ENCODE assay signal across 8 mouse cellular contexts in the genomic region with DNA sequence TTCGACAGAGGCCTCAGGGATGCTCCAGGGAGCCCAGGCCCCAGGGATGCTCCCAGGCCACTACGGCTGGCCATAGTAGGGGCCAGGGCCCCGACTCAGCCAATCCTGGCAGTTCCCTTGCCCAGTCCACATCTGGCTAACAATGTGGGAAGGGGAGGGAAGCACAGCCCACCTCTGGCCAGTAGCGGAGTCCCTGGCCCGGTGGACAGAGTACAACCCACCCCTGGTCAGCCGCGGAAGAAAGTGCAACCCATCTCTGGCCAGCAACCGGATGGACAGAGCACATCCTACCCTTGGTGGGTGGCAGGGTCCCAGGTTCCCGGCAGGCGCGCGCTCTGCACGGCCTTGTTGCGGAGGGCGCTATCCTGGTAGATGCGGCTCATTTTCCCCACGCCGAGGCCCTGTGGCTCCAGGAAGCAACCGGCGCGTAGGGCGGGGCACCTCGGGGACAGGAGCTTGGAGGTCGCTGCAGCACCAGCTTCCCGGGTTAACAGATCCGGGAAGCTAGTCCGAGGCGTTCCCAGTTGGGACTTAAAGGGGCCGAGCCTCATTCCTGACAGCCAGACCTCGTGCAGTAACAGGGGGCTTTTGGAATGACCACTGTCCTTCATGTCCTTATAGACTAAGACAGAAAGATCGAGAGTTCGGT. TPM values are rescaled to one million over a fixed set of nuclear protein-coding genes. Genes with fewer than 3 reads are reported as not detected.
DNase-seq lines count a peak whose midpoint lies in the region; ATAC-seq and TF ChIP-seq lines count a peak whose summit lies in the region.

A gene (minus strand): TSS at position 498 of the 649 bp plus-strand sequence.

- ATAC-seq in embryonic facial prominence, embryonic 14.5 days (ENCODE audit: low read depth), result peak; percentile 86
- peak; percentile 89 for ATAC-seq in kidney, embryonic 14.5 days (ENCODE audit: low FRiP score, low TSS enrichment)
- ATAC-seq in limb, embryonic 14.5 days (ENCODE audit: low FRiP score, low read depth), result peak; percentile 74
- ATAC-seq in midbrain, embryonic 15.5 days (replicated peaks), result peak; percentile 77
- ATAC-seq in stomach, postnatal 0 days (ENCODE audit: low FRiP score, low TSS enrichment), result peak; percentile 82

- no peak for TF ChIP-seq EP300 in stomach, postnatal 0 days (optimal IDR thresholded peaks at IDR 0.05)

- H3K9ac ChIP-seq in embryonic facial prominence, embryonic 14.5 days (ENCODE audit: low read depth, low read length), result peak within 1 kb of the TSS; percentile 73
- peak within 1 kb of the TSS; percentile 66 for H3K9ac ChIP-seq in kidney, embryonic 14.5 days (ENCODE audit: low read depth, low read length)
- H3K9ac ChIP-seq in limb, embryonic 14.5 days (ENCODE audit: low read depth, low read length, severe bottlenecking), result peak within 1 kb of the TSS; percentile 58
- H3K9ac ChIP-seq in midbrain, embryonic 15.5 days, result peak within 1 kb of the TSS; percentile 51
- H3K9ac ChIP-seq in stomach, postnatal 0 days (ENCODE audit: low read length), result peak within 1 kb of the TSS; percentile 76

- no peaks in the 10 kb centered on the region for H3K9me3 ChIP-seq in embryonic facial prominence, embryonic 14.5 days (ENCODE audit: control insufficient read depth, low read length)
- H3K9me3 ChIP-seq in heart, embryonic 10.5 days, result no peaks in the 10 kb centered on the region
- no peaks in the 10 kb centered on the region for H3K9me3 ChIP-seq in kidney, embryonic 14.5 days (ENCODE audit: control insufficient read depth, low read length)
- H3K9me3 ChIP-seq in limb, embryonic 14.5 days (ENCODE audit: control insufficient read depth, low read length), result no peaks in the 10 kb centered on the region
- no peaks in the 10 kb centered on the region for H3K9me3 ChIP-seq in midbrain, embryonic 15.5 days
- H3K9me3 ChIP-seq in stomach, postnatal 0 days (ENCODE audit: control insufficient read depth, low read length), result no peaks in the 10 kb centered on the region

- H3K27me3 ChIP-seq in embryonic facial prominence, embryonic 14.5 days (replicated peaks; ENCODE audit: control insufficient read depth, insufficient read depth, low read length), result no peaks in the 10 kb centered on the region
- H3K27me3 ChIP-seq in heart, embryonic 10.5 days (ENCODE audit: insufficient read depth, poor library complexity, severe bottlenecking), result no peaks in the 10 kb centered on the region
- H3K27me3 ChIP-seq in kidney, embryonic 14.5 days (ENCODE audit: control insufficient read depth, insufficient read depth, low read length), result no peaks in the 10 kb centered on the region
- no peaks in the 10 kb centered on the region for H3K27me3 ChIP-seq in limb, embryonic 14.5 days (ENCODE audit: control insufficient read depth, insufficient read depth, low read length)
- H3K27me3 ChIP-seq in midbrain, embryonic 15.5 days (replicated peaks), result no peaks in the 10 kb centered on the region
- no peaks in the 10 kb centered on the region for H3K27me3 ChIP-seq in stomach, postnatal 0 days (ENCODE audit: control insufficient read depth, insufficient read depth, low read length)

- no peaks in the 10 kb centered on the region for H3K36me3 ChIP-seq in embryonic facial prominence, embryonic 14.5 days (ENCODE audit: control insufficient read depth, insufficient read depth, low read length)
- 0 out of 2 replicates have a peak, but pooled peaks cover 2% of the 10 kb centered on the region for H3K36me3 ChIP-seq in heart, embryonic 10.5 days
- peaks cover 3% of the 10 kb centered on the region; the same call in 1 of the 2 replicates for H3K36me3 ChIP-seq in kidney, embryonic 14.5 days (ENCODE audit: control insufficient read depth, insufficient read depth, low read length)
- H3K36me3 ChIP-seq in limb, embryonic 14.5 days (ENCODE audit: control insufficient read depth, insufficient read depth, low read length), result no peaks in the 10 kb centered on the region
- no peaks in the 10 kb centered on the region for H3K36me3 ChIP-seq in midbrain, embryonic 15.5 days (replicated peaks)
- H3K36me3 ChIP-seq in stomach, postnatal 0 days (ENCODE audit: control insufficient read depth, insufficient read depth, low read length), result no peaks in the 10 kb centered on the region; the same call in 1 of the 2 replicates

- H3K4me1 ChIP-seq in embryonic facial prominence, embryonic 14.5 days (ENCODE audit: control insufficient read depth, insufficient read depth, low read length), result peaks cover 5% of the 10 kb centered on the region
- H3K4me1 ChIP-seq in heart, embryonic 10.5 days, result peaks cover 21% of the 10 kb centered on the region
- H3K4me1 ChIP-seq in kidney, embryonic 14.5 days (ENCODE audit: control insufficient read depth, insufficient read depth, low read length), result peaks cover 12% of the 10 kb centered on the region; the same call in 1 of the 2 replicates
- H3K4me1 ChIP-seq in limb, embryonic 14.5 days (ENCODE audit: control insufficient read depth, insufficient read depth, low read length), result peaks cover 7% of the 10 kb centered on the region; the same call in 1 of the 2 replicates
- peaks cover 20% of the 10 kb centered on the region for H3K4me1 ChIP-seq in midbrain, embryonic 15.5 days
- 0 out of 2 replicates have a peak, but pooled peaks cover 3% of the 10 kb centered on the region for H3K4me1 ChIP-seq in stomach, postnatal 0 days (replicated peaks; ENCODE audit: control insufficient read depth, insufficient read depth)

- no peak for TF ChIP-seq POLR2A in limb, embryonic 14.5 days (IDR thresholded peaks at IDR 0.05; ENCODE audit: borderline replicate concordance, extremely low read depth, insufficient read depth, insufficient read length)

- peak within 1 kb of the TSS; percentile 52 for H3K4me3 ChIP-seq in embryonic facial prominence, embryonic 14.5 days (ENCODE audit: low read depth, low read length)
- peak within 1 kb of the TSS; percentile 72 for H3K4me3 ChIP-seq in heart, embryonic 10.5 days
- H3K4me3 ChIP-seq in kidney, embryonic 14.5 days (ENCODE audit: low read length), result peak within 1 kb of the TSS; percentile 54
- H3K4me3 ChIP-seq in limb, embryonic 14.5 days (replicated peaks; ENCODE audit: low read length), result peak within 1 kb of the TSS; percentile 44
- H3K4me3 ChIP-seq in midbrain, embryonic 15.5 days, result peak within 1 kb of the TSS; percentile 50
- peak within 1 kb of the TSS; percentile 63 for H3K4me3 ChIP-seq in stomach, postnatal 0 days (ENCODE audit: low read depth, low read length)

- peak within 1 kb of the TSS; percentile 78 for H3K4me2 ChIP-seq in embryonic facial prominence, embryonic 14.5 days (ENCODE audit: low read depth, low read length)
- peak within 1 kb of the TSS; percentile 74 for H3K4me2 ChIP-seq in kidney, embryonic 14.5 days (replicated peaks; ENCODE audit: low read depth, low read length)
- H3K4me2 ChIP-seq in limb, embryonic 14.5 days (replicated peaks; ENCODE audit: low read depth, low read length, severe bottlenecking), result peak within 1 kb of the TSS; percentile 82
- H3K4me2 ChIP-seq in midbrain, embryonic 15.5 days, result peak within 1 kb of the TSS; percentile 70
- peak within 1 kb of the TSS; percentile 86 for H3K4me2 ChIP-seq in stomach, postnatal 0 days (replicated peaks; ENCODE audit: low read depth)

- H3K27ac ChIP-seq in embryonic facial prominence, embryonic 14.5 days (replicated peaks; ENCODE audit: low read depth, low read length), result peak within 1 kb of the TSS; percentile 52; the same call in 1 of the 2 replicates
- peak within 1 kb of the TSS; percentile 90 for H3K27ac ChIP-seq in heart, embryonic 10.5 days
- peak within 1 kb of the TSS; percentile 66; the same call in 1 of the 2 replicates for H3K27ac ChIP-seq in kidney, embryonic 14.5 days (ENCODE audit: low read depth, low read length)
- H3K27ac ChIP-seq in limb, embryonic 14.5 days (replicated peaks; ENCODE audit: low read depth, low read length), result 0 out of 2 replicates have a peak within 1 kb of the TSS, but pooled peaks have one; percentile 0
- H3K27ac ChIP-seq in midbrain, embryonic 15.5 days, result peak within 1 kb of the TSS; percentile 55
- peak within 1 kb of the TSS; percentile 89 for H3K27ac ChIP-seq in stomach, postnatal 0 days (replicated peaks)

- peak; percentile 41; the same call in 1 of the 2 replicates for TF ChIP-seq CTCF in stomach, postnatal 0 days (IDR thresholded peaks at IDR 0.05; ENCODE audit: low read depth)

- WGBS in embryonic facial prominence, embryonic 14.5 days, result 1% methylated on average over 26 of the region's 32 CpGs
- WGBS in heart, embryonic 10.5 days, result 1% methylated on average over 32 of the region's 32 CpGs
- WGBS in kidney, embryonic 14.5 days, result under 1% methylated on average over 32 of the region's 32 CpGs
- WGBS in limb, embryonic 14.5 days, result 1% methylated on average over 32 of the region's 32 CpGs
- 1% methylated on average over 32 of the region's 32 CpGs for WGBS in midbrain, embryonic 15.5 days
- WGBS in stomach, postnatal 0 days, result 1% methylated on average over 32 of the region's 32 CpGs

- peak; percentile 59 to 67 for DNase-seq in urinary bladder, adult 18-20 months (ENCODE audit: low spot score in 2 of 2)
- no peak for DNase-seq in urinary bladder, postnatal 10 days (ENCODE audit: low spot score)
- DNase-seq in embryonic facial prominence, embryonic 14.5 days (ENCODE audit: low spot score), result peak; percentile 90
- DNase-seq in heart, embryonic 10.5 days (ENCODE audit: low spot score), result peak; percentile 88
- peak; percentile 62 for DNase-seq in limb, embryonic 14.5 days (ENCODE audit: low spot score)
- peak; percentile 89 for DNase-seq in stomach, postnatal 0 days (ENCODE audit: low spot score)

RNA-seq across cellular contexts. Expression of the gene that starts here (rescaled TPM):
- 22.1 and 23.6 TPM in 2 replicates for polyA plus RNA-seq in embryonic facial prominence, embryonic 14.5 days (2014; fragmentation: Nextera tagmentation; extraction: Ambion mirVana)
- polyA plus RNA-seq in heart, embryonic 10.5 days (2016; fragmentation: Nextera tagmentation; extraction: Ambion mirVana), result 26.0 and 30.0 TPM in 2 replicates
- 28.5 and 35.5 TPM in 2 replicates for polyA plus RNA-seq in kidney, embryonic 14.5 days (2014; fragmentation: Nextera tagmentation; extraction: Ambion mirVana)
- polyA plus RNA-seq in limb, embryonic 14.5 days (2012; rRNA removed), result 14.8 and 15.3 TPM in 2 replicates
- polyA plus RNA-seq in limb, embryonic 14.5 days (2014; fragmentation: Nextera tagmentation; extraction: Ambion mirVana), result 25.6 and 26.8 TPM in 2 replicates
- polyA plus RNA-seq in midbrain, embryonic 15.5 days (2015; fragmentation: Nextera tagmentation; extraction: Ambion mirVana), result 17.6 and 19.1 TPM in 2 replicates
- 34.3 and 34.9 TPM in 2 replicates for polyA plus RNA-seq in stomach, postnatal 0 days (2015; fragmentation: Nextera tagmentation; extraction: Ambion mirVana)

Comparison
In these comparisons a context has a peak if more than half of its experiments do, and no peak if none do; other contexts are left out.
1. H3K27ac ChIP-seq: peak in every context shown above with its lines; median percentile 90 in heart, embryonic 10.5 days; 89 in stomach, postnatal 0 days; 66 in kidney, embryonic 14.5 days; 55 in midbrain, embryonic 15.5 days; 52 in embryonic facial prominence, embryonic 14.5 days; 0 in limb, embryonic 14.5 days.